Mouse (Mus musculus): ENCODE measurements around the gene Rp9.

DNA sequence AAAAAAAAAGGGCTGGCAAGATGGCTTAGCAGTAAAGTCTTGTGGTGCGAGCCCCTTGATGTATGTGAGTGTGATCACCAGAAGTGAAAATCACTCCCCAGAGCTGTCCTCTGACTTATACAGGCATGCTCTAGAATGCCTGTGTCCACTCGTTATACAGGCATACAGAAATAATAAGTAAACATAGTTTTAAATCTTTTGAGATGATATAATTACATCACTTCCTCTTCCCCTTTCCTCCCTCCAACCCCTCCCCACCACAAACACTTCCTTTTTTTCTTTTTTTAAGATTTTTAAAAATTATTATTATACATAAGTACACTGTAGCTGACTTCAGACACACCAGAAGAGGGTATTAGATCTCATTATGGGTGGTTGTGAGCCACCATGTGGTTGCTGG, 74.8 kb downstream of the Rp9 start:
- TF ChIP-seq POLR2A (IDR thresholded peaks at IDR 0.05; ENCODE audit: borderline replicate concordance, extremely low read depth, low read depth, low read length): no peak
- TF ChIP-seq CTCF (IDR thresholded peaks at IDR 0.05; ENCODE audit: insufficient read depth, low read length): no peak

Data from lung, adult 2 months (tissue).